Mouse (Mus musculus): Measurements from ENCODE around the gene Slc17a3.

The Slc17a3 gene

GRCm38 (mm10) chr13:23839308-23839707 is at the start of gene Slc17a3:
Gene Slc17a3, plus strand, starts transcription at chr13:23839434.
- DNase-seq (ENCODE audit: low read depth, low spot score): no peak

- DNase-seq (ENCODE audit: low read depth, low spot score): peak; percentile 54
Measured at GRCm38 (mm10) chr13:23792520-23792919, 46.7 kb upstream of the Slc17a3 start.

- DNase-seq (ENCODE audit: low read depth, low spot score): no peak
Measured at GRCm38 (mm10) chr13:23799405-23799804, 39.8 kb upstream of the Slc17a3 start.

- no peak for DNase-seq (ENCODE audit: low read depth, low spot score)
Measured at GRCm38 (mm10) chr13:23804532-23804931, 34.7 kb upstream of the Slc17a3 start.

GRCm38 (mm10) chr13:23806422-23807052 is 32.7 kb upstream of the Slc17a3 start, which contains the start of gene Slc17a2:
Gene Slc17a2, plus strand, starts transcription at chr13:23806993.
- DNase-seq (ENCODE audit: low read depth, low spot score): no peak

- no peak for DNase-seq (ENCODE audit: low read depth, low spot score)
Measured at GRCm38 (mm10) chr13:23816148-23816547, 23.1 kb upstream of the Slc17a3 start.

GRCm38 (mm10) chr13:23820179-23820940 is 18.9 kb upstream of the Slc17a3 start:
- no peak for DNase-seq (ENCODE audit: low read depth, low spot score)

GRCm38 (mm10) chr13:23822213-23822612 is 17.0 kb upstream of the Slc17a3 start:
- no peak for DNase-seq (ENCODE audit: low read depth, low spot score)

- no peak for DNase-seq (ENCODE audit: low read depth, low spot score)
Measured at GRCm38 (mm10) chr13:23826606-23827005, 12.6 kb upstream of the Slc17a3 start.

GRCm38 (mm10) chr13:23833053-23833452 is 6.2 kb upstream of the Slc17a3 start:
- no peak for DNase-seq (ENCODE audit: low read depth, low spot score)

GRCm38 (mm10) chr13:23834836-23835235 is 4.4 kb upstream of the Slc17a3 start:
- DNase-seq (ENCODE audit: low read depth, low spot score): no peak

GRCm38 (mm10) chr13:23836630-23837029 is 2.6 kb upstream of the Slc17a3 start:
- DNase-seq (ENCODE audit: low read depth, low spot score): no peak

GRCm38 (mm10) chr13:23845851-23846250 is 6.6 kb downstream of the Slc17a3 start:
- DNase-seq (ENCODE audit: low read depth, low spot score): no peak

- no peak for DNase-seq (ENCODE audit: low read depth, low spot score)
Measured at GRCm38 (mm10) chr13:23849299-23849698, 10.1 kb downstream of the Slc17a3 start.

- DNase-seq (ENCODE audit: low read depth, low spot score): no peak
Measured at GRCm38 (mm10) chr13:23856401-23856800, 17.2 kb downstream of the Slc17a3 start.

GRCm38 (mm10) chr13:23861815-23862214 is 22.6 kb downstream of the Slc17a3 start:
- no peak for DNase-seq (ENCODE audit: low read depth, low spot score)

- no peak for DNase-seq (ENCODE audit: low read depth, low spot score)
Measured at GRCm38 (mm10) chr13:23864711-23865110, 25.5 kb downstream of the Slc17a3 start.

- DNase-seq (ENCODE audit: low read depth, low spot score): no peak
Measured at GRCm38 (mm10) chr13:23866086-23866710, 27.0 kb downstream of the Slc17a3 start.

GRCm38 (mm10) chr13:23867000-23867399 is 27.8 kb downstream of the Slc17a3 start:
- no peak for DNase-seq (ENCODE audit: low read depth, low spot score)

GRCm38 (mm10) chr13:23867405-23867804 is 28.2 kb downstream of the Slc17a3 start, which contains the start of gene Slc17a1:
Gene Slc17a1, plus strand, starts transcription at chr13:23867750.
- no peak for DNase-seq (ENCODE audit: low read depth, low spot score)

- no peak for DNase-seq (ENCODE audit: low read depth, low spot score)
Measured at GRCm38 (mm10) chr13:23868790-23869533, 29.7 kb downstream of the Slc17a3 start.

- DNase-seq (ENCODE audit: low read depth, low spot score): no peak
Measured at GRCm38 (mm10) chr13:23869996-23870395, 30.8 kb downstream of the Slc17a3 start.

Measured in brain, embryonic 18.5 days (tissue).